Comparison of ENCODE assay signal across 36 mouse cellular contexts in genomic region chr5:106402761-106403160, GRCm38 (mm10). TPM values are rescaled to one million over a fixed set of nuclear protein-coding genes. Genes with fewer than 3 reads are reported as not detected.
"Had no signal": no experiment of that assay in that cellular context is flagged by ENCODE, and none has a peak within 500 bp of the region (broad histone marks: within the 10 kb centered on the region; RNA-seq: fewer than 3 reads in every experiment).

No protein-coding gene starts in this region.

- H3K4me1 ChIP-seq: limb, embryonic 10.5 days; limb, embryonic 12.5 days; limb, embryonic 13.5 days; limb, embryonic 15.5 days; liver, embryonic 12.5 days; liver, embryonic 13.5 days; liver, embryonic 15.5 days; lung, embryonic 15.5 days; megakaryocyte, embryonic 14.5 days; midbrain, embryonic 10.5 days; midbrain, embryonic 12.5 days; midbrain, embryonic 13.5 days; midbrain, embryonic 15.5 days; neural tube, embryonic 12.5 days; neural tube, embryonic 13.5 days had no signal

- H3K4me2 ChIP-seq: limb, embryonic 12.5 days; limb, embryonic 13.5 days; limb, embryonic 15.5 days; liver, embryonic 11.5 days; liver, embryonic 12.5 days; liver, embryonic 13.5 days; liver, embryonic 15.5 days; lung, embryonic 15.5 days; midbrain, embryonic 12.5 days; midbrain, embryonic 13.5 days; midbrain, embryonic 15.5 days; neural tube, embryonic 12.5 days; neural tube, embryonic 13.5 days had no signal

- H3K9ac ChIP-seq: limb, embryonic 12.5 days; limb, embryonic 13.5 days; limb, embryonic 15.5 days; liver, embryonic 12.5 days; liver, embryonic 13.5 days; liver, embryonic 14.5 days; liver, embryonic 15.5 days; liver, postnatal 0 days; lung, embryonic 15.5 days; midbrain, embryonic 12.5 days; midbrain, embryonic 13.5 days; midbrain, embryonic 15.5 days; neural tube, embryonic 12.5 days; neural tube, embryonic 13.5 days had no signal

- H3K27ac ChIP-seq: left cerebral cortex, adult 2 months; limb, embryonic 10.5 days; limb, embryonic 12.5 days; limb, embryonic 13.5 days; limb, embryonic 15.5 days; liver, embryonic 12.5 days; liver, embryonic 13.5 days; liver, embryonic 14.5 days; liver, embryonic 15.5 days; lung, embryonic 15.5 days; macrophage; midbrain, embryonic 10.5 days; midbrain, embryonic 12.5 days; midbrain, embryonic 13.5 days; midbrain, embryonic 15.5 days; neural tube, embryonic 12.5 days; neural tube, embryonic 13.5 days had no signal

- H3K36me3 ChIP-seq: limb, embryonic 10.5 days; limb, embryonic 12.5 days; limb, embryonic 13.5 days; limb, embryonic 15.5 days; liver, embryonic 12.5 days; liver, embryonic 13.5 days; liver, embryonic 15.5 days; lung, embryonic 15.5 days; midbrain, embryonic 10.5 days; midbrain, embryonic 12.5 days; midbrain, embryonic 13.5 days; midbrain, embryonic 15.5 days; neural tube, embryonic 12.5 days; neural tube, embryonic 13.5 days had no signal

- H3K27me3 ChIP-seq: limb, embryonic 15.5 days; liver, embryonic 12.5 days; liver, embryonic 13.5 days; liver, embryonic 15.5 days; lung, embryonic 15.5 days; megakaryocyte, embryonic 14.5 days; midbrain, embryonic 12.5 days; midbrain, embryonic 15.5 days; neural tube, embryonic 12.5 days; neural tube, embryonic 13.5 days had no signal

- H3K9me3 ChIP-seq: limb, embryonic 10.5 days; limb, embryonic 12.5 days; limb, embryonic 13.5 days; limb, embryonic 15.5 days; liver, embryonic 12.5 days; liver, embryonic 13.5 days; liver, embryonic 15.5 days; lung, embryonic 15.5 days; midbrain, embryonic 10.5 days; midbrain, embryonic 12.5 days; midbrain, embryonic 15.5 days; neural tube, embryonic 12.5 days; neural tube, embryonic 13.5 days had no signal

- DNase-seq: left cerebral cortex, postnatal 4 days; liver; liver, embryonic 13.5 days; liver, postnatal 0 days; lung, adult 18-20 months; lung, postnatal 10 days; lung, postnatal 14 days; lung, postnatal 4 days; midbrain, embryonic 14.5 days had no signal

- ATAC-seq: liver, embryonic 12.5 days; liver, postnatal 0 days; lung, postnatal 0 days; midbrain, embryonic 13.5 days; midbrain, embryonic 15.5 days had no signal

- H3K4me3 ChIP-seq: left cerebral cortex, adult 2 months; limb, embryonic 10.5 days; limb, embryonic 12.5 days; limb, embryonic 13.5 days; limb, embryonic 15.5 days; liver, embryonic 12.5 days; liver, embryonic 13.5 days; liver, embryonic 15.5 days; lung, embryonic 15.5 days; megakaryocyte, embryonic 14.5 days; midbrain, embryonic 10.5 days; midbrain, embryonic 12.5 days; midbrain, embryonic 13.5 days; midbrain, embryonic 15.5 days; myocyte; neural tube, embryonic 12.5 days; neural tube, embryonic 13.5 days had no signal

RNA-seq across cellular contexts. Expression of gene Barhl2, which starts 55.2 kb away (rescaled TPM):
- total RNA-seq: liver, adult 2 months; megakaryocyte progenitor cell, adult 5-6 weeks; megakaryocyte, adult 5-6 weeks; megakaryocyte-erythroid progenitor cell, adult 5-6 weeks; monocyte, adult 5-6 weeks had no signal
- polyA plus RNA-seq: limb, embryonic 10.5 days; limb, embryonic 11.5 days; limb, embryonic 12.5 days; limb, embryonic 13.5 days; limb, embryonic 15.5 days; liver, adult 2 months; liver, embryonic 11.5 days; liver, embryonic 12.5 days; liver, embryonic 13.5 days; liver, embryonic 15.5 days; liver, embryonic 16.5 days; liver, postnatal 0 days; lung, embryonic 15.5 days; lung, postnatal 0 days; macrophage; myocyte had no signal
